Mouse (Mus musculus) urinary bladder, postnatal 36 days (tissue): ENCODE measurements around the gene Heatr5a.

ENCODE experiments used
- DNase-seq, 2 experiments: peaks; one replicate each; pipeline ENCODE4 v3.0.0; 2022; ENCODE audit warnings: low spot score in 2 of 2, mixed read lengths in 1 of 2

The Heatr5a gene

DNA sequence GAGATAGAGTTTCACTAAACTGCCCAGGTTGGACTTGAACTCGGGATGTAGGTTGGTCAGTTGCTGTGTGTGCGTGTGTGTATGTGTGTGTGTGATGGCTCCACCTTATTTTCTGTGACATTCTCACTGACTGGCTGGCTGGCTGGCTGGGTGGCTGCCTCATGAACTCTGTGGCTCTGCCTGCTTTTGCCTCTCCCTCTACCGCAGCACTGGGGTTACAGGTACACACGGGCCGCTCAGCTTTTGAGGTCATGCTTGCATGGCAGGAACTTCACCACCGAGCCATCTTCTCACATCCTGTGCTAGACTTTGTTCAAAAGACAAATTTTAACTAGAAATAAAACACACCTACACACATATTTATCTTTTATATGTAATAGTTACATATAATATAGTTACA is 84.8 kb downstream of the Heatr5a start:
- no peak for DNase-seq

- no peak for DNase-seq
Observed at GRCm38 (mm10) chr12:51884801-51885200, 86.3 kb downstream of the Heatr5a start.

DNA sequence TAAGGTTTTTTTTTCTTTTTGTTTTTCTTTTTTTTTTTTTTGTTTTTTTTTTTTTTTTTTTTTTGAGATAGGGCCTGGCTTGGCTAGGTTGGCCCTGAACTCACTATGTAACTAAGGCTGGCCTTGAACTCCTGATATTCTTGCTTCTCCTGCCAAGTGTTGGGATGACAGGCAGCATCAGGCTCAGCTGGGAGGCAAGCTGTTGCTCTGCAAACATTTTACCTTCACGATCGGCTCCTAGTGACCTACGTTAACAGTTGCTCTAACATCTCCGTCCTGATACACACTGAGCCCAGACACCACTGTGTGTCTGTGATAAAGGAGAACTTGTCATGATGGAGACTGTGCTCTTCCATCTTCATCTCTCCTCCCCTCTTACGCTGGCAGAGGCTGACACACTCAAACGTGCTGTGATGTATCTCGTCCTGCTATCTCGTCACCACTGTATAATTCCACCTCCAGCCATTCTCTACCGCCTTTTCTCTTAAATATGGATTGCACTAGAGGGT is 87.8 kb downstream of the Heatr5a start:
- DNase-seq: no peak

DNA sequence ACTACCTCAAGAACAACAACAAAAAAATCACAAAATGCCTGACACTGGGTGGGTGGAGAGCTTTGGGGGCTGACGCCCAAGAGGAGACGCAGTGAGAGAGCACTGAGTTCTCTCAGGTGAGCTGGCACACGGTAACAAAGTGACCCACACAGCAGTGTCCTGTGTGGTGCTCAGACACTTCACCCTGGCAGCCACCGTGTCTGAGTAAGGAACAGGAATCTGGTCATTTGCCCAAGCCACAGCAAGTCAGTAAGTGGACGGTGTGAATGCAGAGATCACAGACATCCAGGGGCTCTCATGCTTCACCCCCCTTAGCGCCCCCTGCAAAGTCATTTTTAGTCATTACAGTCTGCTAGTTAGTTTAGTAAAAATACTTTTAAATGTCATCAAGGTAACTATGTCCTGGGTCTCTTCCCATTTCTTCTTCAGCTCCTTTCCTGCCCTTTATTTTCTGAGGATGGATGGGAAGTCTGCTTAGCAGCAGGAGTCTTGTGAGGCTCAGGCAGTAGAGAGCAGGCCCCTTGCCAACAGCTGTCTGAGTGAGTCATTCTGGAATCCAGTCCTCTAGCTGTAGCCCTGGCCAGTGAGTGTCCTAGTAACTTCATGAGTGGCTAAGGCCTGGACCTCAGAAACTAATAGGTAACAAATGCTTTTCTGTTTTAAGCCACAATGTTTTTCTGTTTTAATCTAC is 88.4 kb downstream of the Heatr5a start:
- peak; percentile 32 to 64 for DNase-seq

DNA sequence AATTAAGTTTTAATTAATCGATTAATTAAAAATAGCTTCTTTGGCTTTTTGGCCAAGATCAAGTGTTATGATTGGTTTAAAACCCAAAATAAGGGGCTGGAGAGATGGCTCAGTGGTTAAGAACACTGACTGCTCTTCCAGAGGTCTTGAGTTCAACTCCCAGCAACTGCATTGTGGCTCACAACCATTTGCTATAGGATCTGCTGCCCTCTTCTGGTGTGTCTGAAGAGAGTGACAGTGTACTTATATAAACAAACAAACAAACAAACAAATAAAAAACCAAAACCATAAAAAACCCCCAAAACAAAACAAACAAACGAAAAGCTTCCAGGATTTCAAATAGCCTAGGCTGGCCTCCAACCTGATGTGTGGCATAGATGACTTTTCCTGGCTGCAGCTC is 89.3 kb downstream of the Heatr5a start:
- no peak for DNase-seq

GRCm38 (mm10) chr12:51871446-51872144 is 99.5 kb downstream of the Heatr5a start:
- no peak for DNase-seq

DNA sequence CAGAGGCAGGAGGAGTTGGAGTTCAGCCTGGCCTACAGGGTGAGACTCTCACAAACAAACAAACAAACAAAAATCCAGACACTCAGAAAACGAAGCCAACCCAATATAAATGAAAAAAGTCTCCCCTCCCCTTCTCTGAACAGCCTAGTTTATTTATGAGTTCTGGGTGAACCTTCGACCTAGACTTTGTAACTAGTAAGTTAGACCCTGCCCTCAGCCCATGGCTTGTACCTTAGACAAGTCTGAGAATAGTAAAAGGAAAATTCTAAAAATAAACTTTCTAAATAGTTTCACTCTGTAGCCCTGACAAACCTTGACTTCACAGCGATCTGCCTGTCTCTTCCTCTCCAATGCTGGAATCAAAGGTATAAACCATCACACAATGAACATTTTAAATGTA is 101.6 kb downstream of the Heatr5a start:
- DNase-seq: no peak

DNA sequence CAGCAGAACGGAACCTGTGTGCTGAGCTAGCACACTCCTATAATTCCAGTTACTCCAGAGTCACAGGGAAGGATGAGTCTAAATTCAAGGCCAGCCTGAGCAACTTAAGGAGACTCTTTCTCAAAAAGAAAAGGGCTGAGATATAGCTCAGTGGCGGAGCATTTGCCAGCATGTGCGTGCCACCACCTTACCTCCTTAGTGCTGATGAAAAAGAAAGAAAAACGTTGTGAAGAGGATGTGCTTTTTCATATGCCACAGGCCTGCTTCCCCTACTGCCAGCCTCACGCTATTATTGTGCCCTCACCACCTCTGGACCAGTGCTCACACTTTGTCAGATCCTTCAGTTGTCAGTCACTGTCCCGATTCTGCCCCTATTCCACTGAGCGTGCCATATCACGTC is 104.0 kb downstream of the Heatr5a start:
- DNase-seq: no peak

GRCm38 (mm10) chr12:51866226-51866910 is 104.8 kb downstream of the Heatr5a start:
- peak; percentile 50 to 56 for DNase-seq

DNA sequence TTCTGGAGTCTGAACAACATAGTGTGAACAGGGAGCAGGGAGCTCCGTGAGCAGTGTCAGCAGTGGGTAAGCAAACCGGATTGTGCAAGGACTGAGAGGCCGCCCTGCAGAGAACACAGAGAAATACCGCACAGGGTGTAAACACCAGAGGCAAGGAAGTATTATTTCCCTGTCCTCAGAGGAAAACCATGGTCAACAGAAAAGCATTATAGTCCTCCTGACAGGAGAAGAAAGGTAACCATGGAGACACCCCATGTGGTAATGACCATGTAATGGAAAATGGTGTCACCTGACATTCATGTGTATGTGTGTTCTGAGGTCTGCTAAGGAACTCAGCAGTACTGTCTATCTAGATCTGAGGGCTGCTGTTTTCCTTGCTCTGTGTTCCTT is 105.3 kb downstream of the Heatr5a start:
- DNase-seq: peak; percentile 45 to 67

DNA sequence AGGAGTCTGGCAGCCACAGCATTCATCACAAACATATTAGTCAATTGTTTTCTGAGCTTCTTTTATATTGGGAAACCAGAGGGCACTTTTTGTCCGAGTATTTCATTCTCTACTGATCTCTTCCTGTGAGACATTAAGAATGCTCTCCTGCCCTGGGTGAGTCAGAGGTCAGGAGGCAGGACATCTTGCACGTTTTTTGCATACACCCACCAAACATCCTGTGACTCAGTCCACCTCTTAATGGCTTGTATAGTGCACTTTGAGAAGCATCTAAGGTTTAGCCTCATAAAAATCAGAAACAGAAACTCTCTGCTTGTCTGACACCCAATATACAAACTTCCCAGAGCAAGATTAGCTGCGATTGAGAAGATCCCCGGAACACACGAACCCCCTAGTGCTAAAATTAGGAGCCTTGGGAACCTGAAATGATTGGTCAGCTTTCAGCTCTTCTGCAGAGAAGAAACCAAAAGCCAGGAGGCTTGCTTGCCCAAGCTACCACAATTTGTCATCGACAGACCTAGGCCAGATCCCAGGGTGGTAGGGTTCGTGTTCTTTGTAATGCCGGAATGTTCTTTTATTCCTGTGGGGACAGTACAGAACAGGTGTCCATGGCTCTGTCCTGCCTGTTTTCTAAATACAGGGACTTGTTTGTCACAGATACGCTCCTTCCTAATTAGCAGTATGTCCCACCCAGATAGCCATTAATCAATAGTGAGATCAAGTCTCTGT is 105.9 kb downstream of the Heatr5a start:
- peak in 1 of 2 experiments; percentile 54 for DNase-seq

- no peak for DNase-seq
Observed at GRCm38 (mm10) chr12:51863116-51864002, 107.8 kb downstream of the Heatr5a start.

DNA sequence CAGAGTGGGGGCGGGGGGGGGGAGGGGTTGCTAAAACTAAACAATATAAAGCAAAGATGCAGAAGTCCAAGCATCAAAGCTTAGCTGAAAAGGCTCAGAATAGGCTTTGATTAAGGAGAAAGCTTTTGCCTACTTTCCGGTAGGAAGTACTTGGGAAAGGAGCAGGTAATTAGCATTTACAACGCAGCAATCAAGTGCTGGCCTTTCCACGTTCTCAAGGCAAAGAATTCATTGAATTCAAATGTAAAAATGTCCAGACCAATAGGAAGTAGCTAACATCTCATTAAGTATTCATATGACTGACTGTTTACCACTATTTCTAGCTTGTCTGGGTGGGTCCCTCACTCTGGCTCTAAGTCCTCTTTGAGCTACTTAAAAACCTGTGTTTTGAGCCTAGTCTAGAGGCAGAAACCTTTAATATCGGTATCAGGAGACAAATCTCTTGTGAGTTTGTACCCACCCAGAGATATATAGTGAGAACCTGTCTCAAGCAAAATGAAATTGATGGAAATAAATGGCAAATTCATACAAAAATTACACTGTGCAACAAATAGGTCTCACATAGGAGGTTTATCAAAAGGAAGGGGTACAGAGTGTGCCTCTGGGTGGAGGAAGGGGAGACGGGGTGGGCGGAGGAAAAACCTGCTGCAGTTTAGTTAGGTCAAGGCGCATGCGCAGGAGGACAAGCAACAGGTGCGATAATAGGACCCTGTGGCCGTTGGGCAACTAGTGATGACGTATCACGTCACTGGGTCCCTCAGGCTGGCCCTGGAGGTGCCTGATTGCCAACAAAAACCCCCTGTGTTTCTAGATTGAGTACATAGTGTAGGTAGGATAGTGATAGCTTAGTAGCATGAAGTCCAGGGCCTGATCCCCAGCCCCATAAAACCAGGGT is 112.7 kb downstream of the Heatr5a start:
- no peak for DNase-seq

GRCm38 (mm10) chr12:51856768-51857295 is 114.3 kb downstream of the Heatr5a start:
- DNase-seq: no peak

DNA sequence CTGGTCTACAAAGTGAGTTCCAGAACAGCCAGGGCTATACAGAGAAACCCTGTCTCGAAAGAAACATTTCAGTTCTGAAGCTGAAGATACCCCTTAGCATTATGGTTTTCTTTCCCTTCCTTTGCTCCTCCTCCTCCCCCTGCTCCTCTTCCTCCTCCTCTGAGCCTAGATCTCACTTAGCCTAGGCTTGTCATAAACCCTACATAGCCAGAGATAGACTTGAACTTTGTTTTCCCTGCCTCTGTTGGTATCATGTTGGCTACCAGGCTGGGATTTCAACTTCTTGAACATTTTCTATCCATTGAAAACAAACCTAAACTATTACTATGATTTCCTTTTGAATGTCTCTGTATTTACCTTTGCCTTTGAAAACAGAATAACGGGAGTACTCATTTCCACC is 115.2 kb downstream of the Heatr5a start:
- no peak for DNase-seq

DNA sequence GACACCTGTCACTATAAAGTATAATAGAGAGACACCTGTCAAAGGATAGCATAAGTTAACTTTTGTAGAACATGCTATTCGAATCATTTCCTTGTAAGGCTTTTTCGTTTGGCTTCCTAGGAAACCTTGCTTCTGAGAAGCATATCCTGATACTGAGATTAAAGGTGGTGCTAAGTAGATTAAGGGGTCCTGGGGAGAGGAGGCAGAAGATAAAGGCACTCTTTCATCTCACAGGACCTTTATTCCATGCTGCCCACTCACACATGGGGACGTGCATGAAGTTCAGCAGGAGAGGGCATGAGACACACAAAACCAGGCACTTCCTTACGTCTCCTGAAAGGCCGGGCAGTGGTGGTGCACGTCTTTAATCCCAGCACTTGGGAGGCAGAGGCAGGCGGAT is 115.7 kb downstream of the Heatr5a start:
- DNase-seq: no peak

DNA sequence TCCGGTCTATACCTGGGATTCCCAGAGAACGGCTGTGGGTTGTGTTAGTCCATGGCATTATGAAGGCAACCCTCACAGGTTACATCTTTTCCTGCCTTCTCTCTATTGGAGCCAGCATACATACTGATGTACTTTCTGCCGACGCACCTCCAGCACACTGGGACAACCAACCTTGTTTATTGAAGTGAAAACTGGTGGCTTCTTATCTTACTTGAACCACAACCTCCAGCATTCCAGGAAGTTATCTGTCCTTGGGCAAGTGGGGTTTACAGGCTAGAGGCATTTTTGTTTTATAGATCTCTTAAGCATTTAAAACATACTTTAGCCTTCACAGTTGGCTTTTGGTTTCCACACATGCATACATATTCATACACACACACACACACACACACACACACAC is 119.5 kb downstream of the Heatr5a start:
- DNase-seq: no peak

DNA sequence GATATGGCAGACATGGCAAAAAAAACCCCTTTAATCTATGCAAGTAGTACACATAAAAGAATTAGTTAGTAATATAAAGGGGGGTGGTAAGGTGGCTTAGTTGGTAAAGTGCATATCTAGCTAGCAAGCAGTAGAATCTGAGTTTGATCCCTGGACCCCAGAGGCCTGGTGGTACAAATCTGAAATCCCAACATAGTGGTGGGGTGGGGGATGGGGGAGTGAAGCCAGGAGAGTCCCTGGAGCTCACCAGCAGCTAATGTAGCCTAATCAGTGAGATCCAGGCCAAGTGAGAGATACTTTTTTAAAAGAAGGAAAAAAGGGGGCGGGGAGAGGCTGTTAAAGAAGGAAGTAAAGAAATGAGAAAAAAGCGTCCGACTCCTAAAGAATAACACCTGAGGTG is 120.0 kb downstream of the Heatr5a start:
- DNase-seq: no peak

- DNase-seq: no peak
Observed at GRCm38 (mm10) chr12:51850339-51850738, 120.8 kb downstream of the Heatr5a start.

- DNase-seq: no peak
Observed at GRCm38 (mm10) chr12:51849902-51850301, 121.2 kb downstream of the Heatr5a start.
